Mouse (Mus musculus) spleen, adult 2 months (tissue): ENCODE data around the gene Marf1.

Experiments used
- CTCF ChIP-seq: fragments of 200-500 bp; IDR thresholded peaks from 2 replicates; pipeline ENCODE4 v1.5.1; 2011; ENCODE audit warnings: mild to moderate bottlenecking, inconsistent platforms; ENCODE audit not compliant: insufficient read depth, insufficient read length, insufficient replicate concordance; ENCODE audit errors: extremely low read depth
- POLR2A ChIP-seq: fragments of 200-500 bp; IDR thresholded peaks from 2 replicates; pipeline ENCODE4 v1.6.1; 2011; ENCODE audit warnings: low read depth, low read length, inconsistent platforms

- TF ChIP-seq CTCF (no peak), POLR2A (no peak)
Observed at GRCm38 (mm10) chr16:14117299-14117698, 45.9 kb downstream of the Marf1 start.
